Mouse (Mus musculus) hindbrain, postnatal 0 days (tissue): ENCODE measurements around the gene Zfp607b. TPM values are rescaled to one million over a fixed set of nuclear protein-coding genes. Genes with fewer than 3 reads are reported as not detected.

Experiments
- ATAC-seq: fragments of 200-750 bp; cut with Nextera tagmentation; 2 replicates; pipeline ENCODE4 v1.8.0; 2017; ENCODE audit warnings: mild to moderate bottlenecking, moderate TSS enrichment, moderate library complexity
- DNase-seq: peaks from one replicate; pipeline ENCODE4 v3.0.0-alpha.2; 2015; ENCODE audit warnings: low spot score
- H3K27ac ChIP-seq: fragments of 300-500 bp; sonication (generic); 2 replicates; pipeline ENCODE4 v1.5.1; 2014; ENCODE audit warnings: mild to moderate bottlenecking
- H3K27me3 ChIP-seq: fragments of 300-500 bp; sonication (generic); 2 replicates; pipeline ENCODE4 v1.6.1; 2014; ENCODE audit warnings: low read length, mixed read lengths; ENCODE audit not compliant: insufficient read depth
- H3K36me3 ChIP-seq: fragments of 300-500 bp; sonication (generic); 2 replicates; pipeline ENCODE4 v1.6.1; 2014; ENCODE audit warnings: low read length, mixed read lengths; ENCODE audit not compliant: insufficient read depth
- H3K4me1 ChIP-seq: fragments of 300-500 bp; sonication (generic); 2 replicates; pipeline ENCODE4 v1.6.1; 2014; ENCODE audit warnings: antibody characterized with exemption, low read length, mixed read lengths; ENCODE audit not compliant: insufficient read depth
- H3K4me2 ChIP-seq: fragments of 300-500 bp; sonication (generic); 2 replicates; pipeline ENCODE4 v1.6.1; 2014; ENCODE audit warnings: low read depth, mild to moderate bottlenecking, low read length, moderate library complexity, mixed read lengths
- H3K4me3 ChIP-seq: fragments of 300-500 bp; sonication (generic); 2 replicates; pipeline ENCODE4 v1.5.1; 2014; ENCODE audit warnings: low read length
- H3K9ac ChIP-seq: fragments of 300-500 bp; sonication (generic); replicated peaks from 2 replicates; pipeline ENCODE4 v1.6.1; 2014; ENCODE audit warnings: mild to moderate bottlenecking, low read length, moderate library complexity, mixed read lengths
- H3K9me3 ChIP-seq: fragments of 300-500 bp; sonication (generic); 2 replicates; pipeline ENCODE4 v1.6.1; 2016; ENCODE audit warnings: low read length, mixed read lengths
- CTCF ChIP-seq: IDR thresholded peaks from 2 replicates; pipeline ENCODE4 v1.5.1; 2016; ENCODE audit warnings: antibody characterized with exemption, control low read depth, low read depth
- WGBS: fragments of 180-500 bp; shearing (Covaris S2); extraction: QIAGEN DNeasy Blood & Tissue Kit; methylation state at CpG from one replicate; pipeline ENCODE4 v1.1.7; 2014; 5-methylcytosine and 5-hydroxymethylcytosine counted together
- polyA plus RNA-seq: library from polyadenylated mRNA; unstranded; fragments of >200 nt; fragmentation: Nextera tagmentation; extraction: Ambion mirVana; gene quantifications from 2 replicates; pipeline ENCODE4 v1.2.1, GENCODE M21; 2015
- total RNA-seq: library from RNA; depleted of rRNA; stranded (reverse); fragments of >200 nt; gene quantifications from 2 replicates; pipeline ENCODE4 v1.2.3, GENCODE M21; 2014

The Zfp607b gene
- total and polyA plus RNA-seq, 2 experiments from 2014 or later: 5.6 to 8.5 TPM

GRCm38 (mm10) chr7:27696711-27697110, 7.6 kb downstream of the Zfp607b start:
- H3K36me3 ChIP-seq: no peaks in the 10 kb centered on the region
- no peak overlapping the region for H3K9ac ChIP-seq
- DNase-seq (no peak), ATAC-seq (no peak)
- no peaks in the 10 kb centered on the region for H3K27me3 ChIP-seq
- no peaks in the 10 kb centered on the region for H3K9me3 ChIP-seq
- no peak overlapping the region for H3K4me2 ChIP-seq
- H3K4me1 ChIP-seq: no peaks in the 10 kb centered on the region
- no peak overlapping the region for H3K27ac ChIP-seq
- WGBS: 28% methylated on average over 3 of the region's 3 CpGs
- no peak for TF ChIP-seq CTCF
- no peak overlapping the region for H3K4me3 ChIP-seq

- Histone ChIP-seq H3K4me3 (no peak overlapping the region), H3K27ac (no peak overlapping the region), H3K4me2 (no peak overlapping the region), H3K27me3 (no peaks in the 10 kb centered on the region), H3K4me1 (no peaks in the 10 kb centered on the region), H3K36me3 (no peaks in the 10 kb centered on the region), H3K9me3 (peaks cover 6% of the 10 kb centered on the region), H3K9ac (no peak overlapping the region)
- TF ChIP-seq CTCF: no peak
- ATAC-seq (no peak), DNase-seq (no peak)
- 82% methylated on average over 7 of the region's 7 CpGs for WGBS
Measured at GRCm38 (mm10) chr7:27710402-27710801, 21.3 kb downstream of the Zfp607b start.

- ATAC-seq: no peak
Measured at GRCm38 (mm10) chr7:27721951-27722350, 32.8 kb downstream of the Zfp607b start.

GRCm38 (mm10) chr7:27725566-27726538, 36.7 kb downstream of the Zfp607b start:
- no peaks in the 10 kb centered on the region for H3K36me3 ChIP-seq
- no peaks in the 10 kb centered on the region for H3K4me1 ChIP-seq
- ATAC-seq (peak; percentile 89), DNase-seq (peak; percentile 84)
- no peak overlapping the region for H3K4me2 ChIP-seq
- H3K9me3 ChIP-seq: no peaks in the 10 kb centered on the region
- TF ChIP-seq CTCF: peak; percentile 73
- H3K9ac ChIP-seq: no peak overlapping the region
- H3K27me3 ChIP-seq: no peaks in the 10 kb centered on the region
- 45% methylated on average over 12 of the region's 12 CpGs for WGBS
- no peak overlapping the region for H3K4me3 ChIP-seq
- H3K27ac ChIP-seq: peak overlapping the region; percentile 37; the same call in 1 of the 2 replicates

More at GRCm38 (mm10) chr7:27721951-27722350, 32.8 kb downstream of the Zfp607b start:
- Histone ChIP-seq H3K27me3 (no peaks in the 10 kb centered on the region), H3K9ac (no peak overlapping the region), H3K4me1 (no peaks in the 10 kb centered on the region), H3K4me3 (no peak overlapping the region), H3K36me3 (no peaks in the 10 kb centered on the region), H3K4me2 (no peak overlapping the region), H3K9me3 (no peaks in the 10 kb centered on the region), H3K27ac (no peak overlapping the region)
- no peak for TF ChIP-seq CTCF
- no peak for DNase-seq
- 96% methylated on average over 8 of the region's 8 CpGs for WGBS

- 0 out of 2 replicates have a peak, but pooled peaks cover under 1% of the 10 kb centered on the region for H3K4me1 ChIP-seq
- no peak for DNase-seq
- no peaks in the 10 kb centered on the region for H3K36me3 ChIP-seq
- 40% methylated on average over 2 of the region's 2 CpGs for WGBS
- H3K4me3 ChIP-seq: no peak overlapping the region
- no peaks in the 10 kb centered on the region for H3K27me3 ChIP-seq
- H3K4me2 ChIP-seq: no peak overlapping the region
- ATAC-seq: no peak
- H3K27ac ChIP-seq: no peak overlapping the region
- no peaks in the 10 kb centered on the region for H3K9me3 ChIP-seq
- TF ChIP-seq CTCF: no peak
- H3K9ac ChIP-seq: no peak overlapping the region
Measured at GRCm38 (mm10) chr7:27727471-27727870, 38.3 kb downstream of the Zfp607b start.

GRCm38 (mm10) chr7:27731281-27731883, 42.2 kb downstream of the Zfp607b start, which contains the start of gene Zfp60:
Zfp60 (plus strand) TSS chr7:27731389.
- peak within 1 kb of the TSS; percentile 99 for H3K27ac ChIP-seq
- no peaks in the 10 kb centered on the region for H3K27me3 ChIP-seq
- no peaks in the 10 kb centered on the region for H3K9me3 ChIP-seq
- peak; percentile 93 for ATAC-seq
- H3K4me2 ChIP-seq: peak within 1 kb of the TSS; percentile 74
- TF ChIP-seq CTCF: peak; percentile 73
- under 1% methylated on average over 35 of the region's 35 CpGs for WGBS
- H3K9ac ChIP-seq: peak within 1 kb of the TSS; percentile 95
- H3K4me3 ChIP-seq: peak within 1 kb of the TSS; percentile 62
- H3K36me3 ChIP-seq: no peaks in the 10 kb centered on the region
- DNase-seq: peak; percentile 96
- H3K4me1 ChIP-seq: peaks cover 12% of the 10 kb centered on the region; the same call in 1 of the 2 replicates
